Mouse (Mus musculus) E14TG2a.4 (cell line): ENCODE data around the gene Cerkl.

Experiments used
- CTCF ChIP-seq: conservative IDR thresholded peaks from 2 replicates; pipeline ENCODE4 v1.5.1; 2014; ENCODE audit warnings: low read length
- POU5F1 ChIP-seq: IDR thresholded peaks from 2 replicates; pipeline ENCODE4 v1.6.1; 2014; ENCODE audit warnings: low read length, borderline replicate concordance

- no peak for TF ChIP-seq CTCF
- no peak for TF ChIP-seq POU5F1
These were observed 140.3 kb downstream of the Cerkl start for GRCm38 (mm10) chr2:79316182-79316880.
